In genomic region chr6:125008586-125009128, GRCm38 (mm10) we compare ENCODE assay signal across 8 mouse cellular contexts. TPM values are rescaled to one million over a fixed set of nuclear protein-coding genes. Genes with fewer than 3 reads are reported as not detected.
DNase-seq lines count a peak whose midpoint lies in the region; ATAC-seq and TF ChIP-seq lines count a peak whose summit lies in the region.

No protein-coding gene starts in this region.

- peak; percentile 94 for ATAC-seq in heart, embryonic 11.5 days (replicated peaks; ENCODE audit: insufficient number of reproducible peaks, low FRiP score, low TSS enrichment)
- ATAC-seq in kidney, embryonic 16.5 days (ENCODE audit: low FRiP score, low TSS enrichment), result peak; percentile 99

- H3K4me1 ChIP-seq in erythroblast, embryonic 14.5 days (ENCODE audit: control insufficient read depth), result peaks cover 37% of the 10 kb centered on the region
- H3K4me1 ChIP-seq in heart, embryonic 11.5 days (ENCODE audit: control insufficient read depth, insufficient read depth, low read length), result peaks cover 14% of the 10 kb centered on the region
- H3K4me1 ChIP-seq in kidney, embryonic 16.5 days (ENCODE audit: insufficient read depth, low read length), result peaks cover 19% of the 10 kb centered on the region
- H3K4me1 ChIP-seq in liver, adult 2 months (ENCODE audit: control insufficient read depth, insufficient read depth, low read length), result peaks cover 10% of the 10 kb centered on the region

- no peaks in the 10 kb centered on the region for H3K9me3 ChIP-seq in erythroblast, embryonic 14.5 days (ENCODE audit: control insufficient read depth, low read length)
- H3K9me3 ChIP-seq in heart, embryonic 11.5 days (replicated peaks; ENCODE audit: control insufficient read depth, low read length), result no peaks in the 10 kb centered on the region
- no peaks in the 10 kb centered on the region for H3K9me3 ChIP-seq in kidney, embryonic 16.5 days (ENCODE audit: low read length)

- DNase-seq in brain, embryonic 14.5 days (ENCODE audit: low read depth), result peak; percentile 100
- peak; percentile 98 for DNase-seq in liver, adult 2 months (ENCODE audit: extremely low read depth, low read depth, low spot score)
- DNase-seq in splenic B cell, adult 2 months (ENCODE audit: low read depth, low spot score), result peak; percentile 98

- H3K36me3 ChIP-seq in C2C12 (ENCODE audit: control insufficient read depth, insufficient read depth) (peaks cover 29% of the 10 kb centered on the region), myocyte (ENCODE audit: control insufficient read depth, insufficient read depth) (peaks cover 13% of the 10 kb centered on the region)
- H3K36me3 ChIP-seq in erythroblast, embryonic 14.5 days (ENCODE audit: control insufficient read depth), result peaks cover 35% of the 10 kb centered on the region
- peaks cover 8% of the 10 kb centered on the region; the same call in 1 of the 2 replicates for H3K36me3 ChIP-seq in heart, embryonic 11.5 days (ENCODE audit: control insufficient read depth, insufficient read depth, low read length)
- H3K36me3 ChIP-seq in kidney, embryonic 16.5 days (ENCODE audit: insufficient read depth, low read length), result peaks cover 10% of the 10 kb centered on the region
- peaks cover 3% of the 10 kb centered on the region; the same call in 1 of the 2 replicates for H3K36me3 ChIP-seq in liver, adult 2 months (ENCODE audit: control insufficient read depth, insufficient read depth, low read length)
- H3K36me3 ChIP-seq in splenic B cell, adult 2 months (ENCODE audit: control insufficient read depth, insufficient read depth, low read length, poor library complexity, severe bottlenecking), result no peaks in the 10 kb centered on the region

- H3K79me2 ChIP-seq in C2C12 (ENCODE audit: control insufficient read depth, insufficient read depth), result peaks cover 54% of the 10 kb centered on the region
- H3K79me2 ChIP-seq in liver, adult 2 months (ENCODE audit: control insufficient read depth, insufficient read depth, low read length), result peaks cover 23% of the 10 kb centered on the region; the same call in 1 of the 2 replicates
- H3K79me2 ChIP-seq in myocyte (ENCODE audit: control insufficient read depth, insufficient read depth), result peaks cover 42% of the 10 kb centered on the region

- no peak for TF ChIP-seq CTCF in C2C12 (IDR thresholded peaks at IDR 0.05; ENCODE audit: control insufficient read depth, insufficient read depth, insufficient read length)
- TF ChIP-seq CTCF in brain, embryonic 14.5 days (IDR thresholded peaks at IDR 0.05; ENCODE audit: borderline replicate concordance, extremely low read depth, insufficient read depth, insufficient read length), result no peak
- no peak for TF ChIP-seq CTCF in liver, adult 2 months (IDR thresholded peaks at IDR 0.05; ENCODE audit: low read depth, low read length)

- H3K27ac ChIP-seq in heart, embryonic 11.5 days (ENCODE audit: low read depth, low read length), result peak overlapping the region; percentile 99
- peak overlapping the region; percentile 99 for H3K27ac ChIP-seq in kidney, embryonic 16.5 days (ENCODE audit: low read length)
- peak overlapping the region; percentile 56 for H3K27ac ChIP-seq in liver, adult 2 months (replicated peaks; ENCODE audit: insufficient read depth, low read depth, low read length)

- peak overlapping the region; percentile 71 for H3K4me3 ChIP-seq in C2C12 (ENCODE audit: insufficient read depth, poor library complexity, severe bottlenecking)
- H3K4me3 ChIP-seq in erythroblast, embryonic 14.5 days (replicated peaks), result peak overlapping the region; percentile 93
- H3K4me3 ChIP-seq in heart, embryonic 11.5 days (ENCODE audit: low read depth, low read length), result peak overlapping the region; percentile 82
- peak overlapping the region; percentile 74 for H3K4me3 ChIP-seq in kidney, embryonic 16.5 days (ENCODE audit: low read length)
- H3K4me3 ChIP-seq in liver, adult 2 months (ENCODE audit: insufficient read depth, low read depth, low read length), result peak overlapping the region; percentile 91
- peak overlapping the region; percentile 60 for H3K4me3 ChIP-seq in myocyte

- 0 out of 2 replicates have a peak, but pooled peaks have one; percentile 26 for TF ChIP-seq POLR2A in brain, embryonic 14.5 days (IDR thresholded peaks at IDR 0.05; ENCODE audit: borderline replicate concordance, extremely low read depth, insufficient read depth, insufficient read length, poor library complexity, severe bottlenecking)
- TF ChIP-seq POLR2A in liver, adult 2 months (IDR thresholded peaks at IDR 0.05; ENCODE audit: extremely low read depth, insufficient read depth, low read length), result peak; percentile 58; the same call in 1 of the 2 replicates
- TF ChIP-seq POLR2A in myocyte (IDR thresholded peaks at IDR 0.05; ENCODE audit: insufficient read length, low read depth), result peak; percentile 65

- H3K27me3 ChIP-seq in C2C12 (ENCODE audit: control insufficient read depth, insufficient read depth, insufficient read length) (no peaks in the 10 kb centered on the region), myocyte (ENCODE audit: control insufficient read depth, insufficient read depth, insufficient read length) (no peaks in the 10 kb centered on the region)
- H3K27me3 ChIP-seq in erythroblast, embryonic 14.5 days (ENCODE audit: control insufficient read depth), result peaks cover 8% of the 10 kb centered on the region
- no peaks in the 10 kb centered on the region for H3K27me3 ChIP-seq in heart, embryonic 11.5 days (ENCODE audit: control insufficient read depth, insufficient read depth, low read length)
- H3K27me3 ChIP-seq in kidney, embryonic 16.5 days (ENCODE audit: insufficient read depth, low read length), result no peaks in the 10 kb centered on the region
- no peaks in the 10 kb centered on the region for H3K27me3 ChIP-seq in liver, adult 2 months (ENCODE audit: control insufficient read depth, insufficient read depth, low read length)
- H3K27me3 ChIP-seq in splenic B cell, adult 2 months (ENCODE audit: control insufficient read depth, insufficient read depth, low read length, poor library complexity, severe bottlenecking), result no peaks in the 10 kb centered on the region

- H3K9ac ChIP-seq in heart, embryonic 11.5 days (ENCODE audit: low read depth, low read length), result peak overlapping the region; percentile 90
- peak overlapping the region; percentile 99 for H3K9ac ChIP-seq in kidney, embryonic 16.5 days (replicated peaks; ENCODE audit: low read length)
- peak overlapping the region; percentile 54 for H3K9ac ChIP-seq in liver, adult 2 months (ENCODE audit: low read depth, low read length)

- H3K4me2 ChIP-seq in heart, embryonic 11.5 days, result peak overlapping the region; percentile 90
- H3K4me2 ChIP-seq in kidney, embryonic 16.5 days (replicated peaks; ENCODE audit: low read depth, low read length), result peak overlapping the region; percentile 70
- H3K4me2 ChIP-seq in myocyte (ENCODE audit: low read depth), result peak overlapping the region; percentile 83

- under 1% methylated on average over 33 of the region's 34 CpGs for WGBS in heart, embryonic 11.5 days (ENCODE audit: insufficient replicate concordance)
- under 1% methylated on average over 29 of the region's 34 CpGs for WGBS in kidney, embryonic 16.5 days
- WGBS in liver, adult 2 months, result under 1% methylated on average over 30 of the region's 34 CpGs

- peak overlapping the region; percentile 97 for H3ac ChIP-seq in C2C12 (ENCODE audit: control insufficient read depth, insufficient read length, low read depth)
- peak overlapping the region; percentile 94 for H3ac ChIP-seq in myocyte (ENCODE audit: control insufficient read depth, insufficient read length)

- H3K79me3 ChIP-seq in C2C12 (ENCODE audit: low read depth), result peaks cover 40% of the 10 kb centered on the region

RNA-seq across cellular contexts. Expression of gene Zfp384, which starts 0.3 kb away (rescaled TPM):
- 27.8 TPM for polyA plus RNA-seq in C2C12 (2012; fragmentation: generic; extraction: Trizol)
- polyA plus RNA-seq in brain, embryonic 14.5 days (2012; rRNA removed), result 107 and 118 TPM in 2 replicates
- 3.9 and 4.2 TPM in 2 replicates for polyA plus RNA-seq in erythroblast, embryonic 14.5 days (2012)
- polyA plus RNA-seq in heart, embryonic 11.5 days (2014; fragmentation: Nextera tagmentation; extraction: Ambion mirVana), result 7.1 and 9.9 TPM in 2 replicates
- polyA plus RNA-seq in kidney, embryonic 16.5 days (2015; fragmentation: Nextera tagmentation; extraction: Ambion mirVana), result 13.7 and 14.7 TPM in 2 replicates
- total RNA-seq in liver, adult 2 months (2014; rRNA removed), result 7.6 and 8.9 TPM in 2 replicates
- 23.1 and 34.7 TPM in 2 replicates for polyA plus RNA-seq in liver, adult 2 months (2012; rRNA removed)
- 20.8 TPM for polyA plus RNA-seq in myocyte (2012; fragmentation: generic; extraction: Trizol)

RNA-seq across cellular contexts. Expression of gene Pianp, which starts 12.2 kb away (rescaled TPM):
- polyA plus RNA-seq in C2C12 (2012; fragmentation: generic; extraction: Trizol) (1.1 TPM), myocyte (2012; fragmentation: generic; extraction: Trizol) (1.1 TPM)
- polyA plus RNA-seq in brain, embryonic 14.5 days (2012; rRNA removed), result 49.8 and 68.1 TPM in 2 replicates
- 0.03 TPM in 1 of 2 replicates, not detected in the other for polyA plus RNA-seq in erythroblast, embryonic 14.5 days (2012)
- polyA plus RNA-seq in heart, embryonic 11.5 days (2014; fragmentation: Nextera tagmentation; extraction: Ambion mirVana), result 0.41 TPM in 1 of 2 replicates, not detected in the other
- polyA plus RNA-seq in kidney, embryonic 16.5 days (2015; fragmentation: Nextera tagmentation; extraction: Ambion mirVana), result 2.1 and 2.3 TPM in 2 replicates
- total RNA-seq in liver, adult 2 months (2014; rRNA removed), result 0.13 TPM in 1 of 2 replicates, not detected in the other
- 0.77 and 1.4 TPM in 2 replicates for polyA plus RNA-seq in liver, adult 2 months (2012; rRNA removed)

RNA-seq across cellular contexts. Expression of gene Ing4, which starts 30.9 kb away (rescaled TPM):
- polyA plus RNA-seq in C2C12 (2012; fragmentation: generic; extraction: Trizol) (23.6 TPM), myocyte (2012; fragmentation: generic; extraction: Trizol) (31.2 TPM)
- 127 and 169 TPM in 2 replicates for polyA plus RNA-seq in brain, embryonic 14.5 days (2012; rRNA removed)
- 1.1 and 1.8 TPM in 2 replicates for polyA plus RNA-seq in erythroblast, embryonic 14.5 days (2012)
- polyA plus RNA-seq in heart, embryonic 11.5 days (2014; fragmentation: Nextera tagmentation; extraction: Ambion mirVana), result 66.6 and 80.5 TPM in 2 replicates
- polyA plus RNA-seq in kidney, embryonic 16.5 days (2015; fragmentation: Nextera tagmentation; extraction: Ambion mirVana), result 152 and 158 TPM in 2 replicates
- 15.8 and 16.3 TPM in 2 replicates for total RNA-seq in liver, adult 2 months (2014; rRNA removed)
- 23.2 and 27.0 TPM in 2 replicates for polyA plus RNA-seq in liver, adult 2 months (2012; rRNA removed)

RNA-seq across cellular contexts. Expression of gene Acrbp, which starts 40.8 kb away (rescaled TPM):
- polyA plus RNA-seq in C2C12 (2012; fragmentation: generic; extraction: Trizol), result 0.91 TPM
- polyA plus RNA-seq in brain, embryonic 14.5 days (2012; rRNA removed), result 29.5 and 32.6 TPM in 2 replicates
- polyA plus RNA-seq in erythroblast, embryonic 14.5 days (2012), result 0.97 and 1.6 TPM in 2 replicates
- 8.3 TPM in 2 replicates for polyA plus RNA-seq in heart, embryonic 11.5 days (2014; fragmentation: Nextera tagmentation; extraction: Ambion mirVana)
- 16.3 and 20.4 TPM in 2 replicates for polyA plus RNA-seq in kidney, embryonic 16.5 days (2015; fragmentation: Nextera tagmentation; extraction: Ambion mirVana)
- 3.2 and 4.1 TPM in 2 replicates for total RNA-seq in liver, adult 2 months (2014; rRNA removed)
- 6.6 and 7.8 TPM in 2 replicates for polyA plus RNA-seq in liver, adult 2 months (2012; rRNA removed)
- polyA plus RNA-seq in myocyte (2012; fragmentation: generic; extraction: Trizol), result 1.4 TPM

RNA-seq across cellular contexts. Expression of gene Cops7a, which starts 43.3 kb away (rescaled TPM):
- polyA plus RNA-seq in C2C12 (2012; fragmentation: generic; extraction: Trizol), result 165 TPM
- polyA plus RNA-seq in brain, embryonic 14.5 days (2012; rRNA removed), result 130 and 170 TPM in 2 replicates
- polyA plus RNA-seq in erythroblast, embryonic 14.5 days (2012), result 2.7 TPM in 2 replicates
- 134 and 142 TPM in 2 replicates for polyA plus RNA-seq in heart, embryonic 11.5 days (2014; fragmentation: Nextera tagmentation; extraction: Ambion mirVana)
- polyA plus RNA-seq in kidney, embryonic 16.5 days (2015; fragmentation: Nextera tagmentation; extraction: Ambion mirVana), result 178 and 179 TPM in 2 replicates
- total RNA-seq in liver, adult 2 months (2014; rRNA removed), result 35.8 and 46.6 TPM in 2 replicates
- polyA plus RNA-seq in liver, adult 2 months (2012; rRNA removed), result 165 and 170 TPM in 2 replicates
- polyA plus RNA-seq in myocyte (2012; fragmentation: generic; extraction: Trizol), result 142 TPM

Comparison
In these comparisons a context has a peak if more than half of its experiments do, and no peak if none do; other contexts are left out.
1. Peak in every context shown above with its lines: DNase-seq, ATAC-seq, H3K4me3 ChIP-seq and H3K27ac ChIP-seq.
2. RNA of gene Pianp, which starts 12.2 kb away (polyA plus RNA-seq): 49.8 to 68.1 TPM in brain, embryonic 14.5 days; 2.1 to 2.3 TPM in kidney, embryonic 16.5 days, 0.77 to 1.4 TPM in liver, adult 2 months, 1.1 TPM in myocyte (single experiment), 1.1 TPM in C2C12 (single experiment), 0.41 TPM in heart, embryonic 11.5 days and 0.03 TPM in erythroblast, embryonic 14.5 days; every median in the first group is over 10 times any median in the second.